Mouse (Mus musculus) MEL (cell line): ENCODE results near the gene Galnt18.

ENCODE experiments used
- MXI1 ChIP-seq: IDR thresholded peaks from 2 replicates; pipeline ENCODE4 v1.6.1; 2011; ENCODE audit warnings: mild to moderate bottlenecking, low read depth, low read length, improper control_type of control experiment
- POLR2A ChIP-seq, 2 experiments: IDR thresholded peaks; 2 replicates each; pipeline ENCODE4 v1.6.1; 2011 to 2012; ENCODE audit warnings: low read length in 2 of 2, mild to moderate bottlenecking in 2 of 2, control low read depth in 1 of 2, improper control_type of control experiment in 1 of 2, low read depth in 1 of 2, moderate library complexity in 1 of 2; ENCODE audit not compliant: control insufficient read depth in 1 of 2, insufficient read depth in 1 of 2, poor library complexity in 1 of 2
- SMC3 ChIP-seq: IDR thresholded peaks from 2 replicates; pipeline ENCODE4 v1.6.1; 2011; ENCODE audit warnings: low read depth, low read length, improper control_type of control experiment
- USF1 ChIP-seq: IDR thresholded peaks from 2 replicates; pipeline ENCODE4 v1.6.1; 2014; ENCODE audit warnings: low read depth, mild to moderate bottlenecking, inconsistent platforms, low read length, improper control_type of control experiment, moderate library complexity

GRCm38 (mm10) chr7:111604578-111605208 lies 175.1 kb downstream of the Galnt18 start:
- no peak for TF ChIP-seq POLR2A (IDR thresholded peaks at IDR 0.05; ENCODE audit: control insufficient read depth in 1 of 2, insufficient read depth in 1 of 2, low read depth in 1 of 2, low read length in 2 of 2, poor library complexity in 1 of 2)
- TF ChIP-seq SMC3 = no peak
- no peak for TF ChIP-seq USF1
- TF ChIP-seq MXI1 = no peak
